Mouse (Mus musculus) CH12.LX (cell line): Measurements from ENCODE around the gene Noxo1.

Experiments
- CTCF ChIP-seq, 2 experiments: IDR thresholded peaks in 1 of 2; conservative IDR thresholded peaks in 1 of 2; 2 replicates each; pipeline ENCODE4 v1.5.1; 2011 to 2012; ENCODE audit warnings: low read depth in 2 of 2, low read length in 2 of 2, improper control_type of control experiment in 1 of 2, inconsistent platforms in 1 of 2, mild to moderate bottlenecking in 1 of 2, moderate library complexity in 1 of 2
- EP300 ChIP-seq: IDR thresholded peaks from 2 replicates; pipeline ENCODE4 v1.6.1; 2011; ENCODE audit warnings: low read length, improper control_type of control experiment
- ETS1 ChIP-seq: conservative IDR thresholded peaks from 2 replicates; pipeline ENCODE4 v1.6.1; 2012; ENCODE audit warnings: low read depth, mild to moderate bottlenecking, inconsistent platforms, low read length, improper control_type of control experiment, moderate library complexity
- USF1 ChIP-seq: IDR thresholded peaks from 2 replicates; pipeline ENCODE4 v1.6.1; 2014; ENCODE audit warnings: low read depth, mild to moderate bottlenecking, inconsistent platforms, low read length, improper control_type of control experiment

DNA sequence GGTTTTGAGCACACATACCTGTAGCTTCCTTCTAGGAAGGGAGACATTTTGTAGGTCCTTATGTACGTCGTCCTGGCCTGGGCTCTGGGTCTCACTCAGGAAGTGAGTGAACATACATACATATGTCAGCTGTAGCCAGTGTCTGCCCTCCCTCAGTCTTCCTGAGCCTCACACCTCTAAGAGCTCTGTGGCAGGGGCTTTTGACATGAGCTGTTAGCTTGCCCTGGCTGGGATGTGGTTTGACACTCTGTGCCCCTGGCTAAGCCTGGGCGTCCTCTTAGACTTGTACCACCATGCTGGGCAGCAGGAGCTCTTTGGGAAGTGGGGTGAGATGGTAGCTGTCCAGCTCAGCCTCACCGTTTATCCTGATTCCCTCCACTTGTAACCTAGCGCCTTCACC, 24.7 kb upstream of the Noxo1 start:
- TF ChIP-seq ETS1 (no peak), USF1 (no peak), CTCF (conservative IDR thresholded peaks at IDR 0.05 in 1 of 2, IDR thresholded peaks at IDR 0.05 in 1 of 2; ENCODE audit: low read depth in 2 of 2, low read length in 2 of 2) (no peak), EP300 (no peak)
